Mouse (Mus musculus) embryo, embryonic 9.5 days (tissue): ENCODE measurements around the gene Ppcs.

Experiments
- DNase-seq: peaks from one replicate; pipeline ENCODE4 v3.0.0-alpha.2; 2017; ENCODE audit errors: extremely low spot score

The Ppcs gene

DNA sequence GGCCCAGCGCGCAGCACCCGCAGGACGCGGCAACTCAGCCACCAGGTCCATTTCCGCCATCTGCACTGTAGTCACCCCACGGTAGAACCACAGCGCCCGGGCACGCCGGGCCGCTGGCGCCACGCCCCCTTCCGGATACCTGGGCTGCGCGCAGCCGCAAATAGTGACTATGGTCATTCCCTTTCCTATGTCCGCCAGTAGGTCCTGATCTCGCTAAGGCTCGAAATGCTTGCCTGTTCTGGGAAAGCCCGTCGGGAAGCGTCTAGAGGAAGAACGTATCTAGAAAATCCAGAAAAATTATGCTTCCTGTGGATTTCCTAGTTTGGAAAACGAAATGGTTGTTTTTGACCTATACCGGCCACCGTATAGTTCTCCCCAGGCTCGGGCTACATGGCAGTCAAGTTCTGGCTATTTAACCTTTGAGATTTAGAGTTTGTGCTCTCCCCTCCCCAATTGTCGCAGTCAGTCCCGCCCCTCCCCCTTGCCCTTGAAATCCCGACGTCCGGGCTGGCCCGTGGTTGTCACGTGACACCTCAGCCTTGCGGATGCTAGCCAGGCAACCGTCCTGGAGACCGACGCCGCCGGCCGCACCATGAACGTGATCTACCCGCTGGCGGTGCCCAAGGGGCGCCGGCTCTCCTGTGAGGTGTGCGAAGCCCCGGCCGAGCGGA, at the start of gene Ppcs, which contains the start of gene Zmynd12:
Gene Ppcs (minus strand): TSS at position 127 of the 671 bp plus-strand sequence.
Gene Zmynd12 (plus strand): TSS at position 521 of the 671 bp plus-strand sequence.
- DNase-seq, result peak; percentile 91

DNA sequence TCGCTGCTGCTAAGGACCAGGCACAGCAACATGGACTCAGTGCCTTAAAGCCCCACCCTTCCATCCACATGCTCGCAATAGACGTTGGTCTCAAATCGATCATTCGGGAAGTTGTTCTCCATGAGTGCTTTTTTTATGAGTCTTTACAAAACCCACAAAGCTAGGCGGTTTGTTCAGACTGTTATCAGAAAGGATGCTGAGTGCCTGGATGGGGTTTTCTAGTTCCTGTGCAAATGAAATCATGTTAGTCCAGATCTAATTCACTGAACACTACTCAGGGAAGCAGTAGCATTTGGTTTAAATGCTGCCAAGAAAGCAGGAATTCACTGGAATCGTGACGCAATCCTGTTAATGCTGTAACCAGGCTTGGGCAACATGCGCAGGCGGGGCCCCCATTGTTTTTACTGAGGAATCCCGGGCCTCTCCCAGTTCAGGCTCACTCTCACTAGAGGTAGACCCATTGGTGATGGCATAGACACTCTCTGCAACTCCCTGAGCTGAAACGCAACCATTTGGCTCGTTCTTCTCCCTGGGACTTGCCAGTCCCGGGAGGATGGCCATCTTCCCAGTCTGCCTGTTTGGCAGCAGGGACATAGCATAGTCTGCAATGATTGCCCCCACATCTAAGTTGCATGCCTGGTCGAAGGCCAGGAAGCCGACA, 45.6 kb upstream of the Ppcs start:
- no peak for DNase-seq

DNA sequence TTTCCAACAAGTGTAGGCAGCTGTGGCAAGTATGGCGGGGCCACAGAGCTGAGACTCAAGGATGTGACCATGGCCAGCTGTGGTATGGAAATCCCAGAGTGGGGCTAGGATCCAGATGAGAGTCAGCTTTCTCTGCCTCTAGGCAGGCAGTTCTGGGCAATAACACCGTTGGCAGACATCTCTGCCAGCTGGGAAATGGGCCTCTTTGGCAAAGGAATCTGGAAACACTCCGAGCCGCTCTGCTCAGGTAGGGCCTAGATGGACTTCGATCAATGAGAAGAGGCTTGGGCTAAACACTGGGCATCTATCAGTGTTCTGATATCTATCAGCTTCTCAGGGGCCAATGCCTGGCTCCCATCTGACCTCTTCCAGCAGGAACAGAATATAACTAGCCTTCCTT, 43.6 kb upstream of the Ppcs start:
- DNase-seq, result no peak

DNA sequence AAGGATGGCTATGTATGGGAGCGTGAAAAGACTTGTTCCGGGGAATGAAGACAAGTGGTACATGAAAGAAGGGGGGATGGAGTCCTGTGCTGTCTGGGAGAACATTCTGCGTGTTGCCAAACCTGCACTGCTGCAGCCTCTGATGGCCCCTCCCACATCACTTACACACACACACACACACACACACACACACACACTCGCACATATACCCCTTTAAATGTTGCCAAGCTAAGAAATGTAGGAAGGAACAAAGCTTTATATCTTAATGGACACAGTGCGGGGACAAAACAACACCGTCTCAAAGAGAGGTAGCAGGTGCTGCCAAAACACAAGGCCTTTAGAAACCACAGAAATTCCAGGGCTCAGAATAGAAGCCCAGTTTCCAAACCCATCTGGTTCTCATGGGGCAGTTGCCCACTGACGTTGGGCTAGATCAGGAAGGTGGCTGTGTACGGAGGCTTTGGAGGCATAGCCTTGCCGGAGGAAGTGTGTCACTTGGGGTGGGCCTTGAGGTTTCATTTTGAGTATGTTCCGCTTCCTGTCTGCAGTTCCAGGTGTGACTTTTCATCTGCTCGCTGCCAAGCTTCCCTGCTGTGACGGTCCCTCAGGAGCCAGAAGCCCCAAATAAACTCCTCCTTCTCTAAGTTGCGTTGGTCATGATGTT, 41.7 kb upstream of the Ppcs start:
- no peak for DNase-seq

DNA sequence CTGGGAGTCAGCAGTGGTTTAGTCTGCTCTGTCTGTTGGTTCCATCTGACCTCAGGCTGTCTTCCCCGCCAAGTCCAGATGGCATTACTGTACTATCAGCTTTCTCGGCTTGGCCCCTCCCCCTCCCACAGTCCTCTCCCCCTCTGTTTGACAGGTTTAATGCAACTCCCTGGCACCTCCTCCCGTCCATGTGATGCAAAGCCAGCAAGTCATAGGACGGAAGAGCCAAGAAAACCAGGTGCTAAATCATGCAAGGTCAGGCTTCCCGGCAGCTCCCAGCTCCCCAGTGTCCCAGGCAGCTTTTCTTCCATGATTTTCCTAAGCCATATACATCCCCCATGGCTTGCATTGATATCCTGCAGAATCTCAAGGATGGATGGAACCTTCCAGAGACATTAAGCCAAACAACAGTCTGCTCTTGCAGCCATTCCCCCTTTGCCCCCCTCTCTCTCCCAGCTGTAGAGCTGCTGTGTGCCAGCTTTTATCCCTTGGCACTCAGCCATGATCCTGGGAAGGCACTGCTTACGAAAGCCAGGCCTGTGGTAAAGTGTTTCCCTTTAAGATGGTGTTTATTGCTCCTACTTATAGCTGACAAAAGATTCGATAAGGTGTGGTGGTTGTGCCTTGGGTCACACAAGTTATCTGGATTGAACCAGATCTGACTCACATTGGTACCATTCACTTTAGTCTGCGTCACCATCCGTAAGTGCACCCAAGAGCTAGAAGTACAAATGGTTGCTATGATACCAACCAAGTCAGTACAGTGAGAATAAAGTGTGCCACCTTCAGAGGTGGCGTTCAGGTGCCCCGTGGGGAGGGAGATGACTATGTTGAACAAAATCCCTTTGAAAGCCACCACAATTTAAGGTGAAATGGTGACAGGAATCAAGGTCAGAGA, 40.9 kb upstream of the Ppcs start:
- peak; percentile 14 for DNase-seq

DNA sequence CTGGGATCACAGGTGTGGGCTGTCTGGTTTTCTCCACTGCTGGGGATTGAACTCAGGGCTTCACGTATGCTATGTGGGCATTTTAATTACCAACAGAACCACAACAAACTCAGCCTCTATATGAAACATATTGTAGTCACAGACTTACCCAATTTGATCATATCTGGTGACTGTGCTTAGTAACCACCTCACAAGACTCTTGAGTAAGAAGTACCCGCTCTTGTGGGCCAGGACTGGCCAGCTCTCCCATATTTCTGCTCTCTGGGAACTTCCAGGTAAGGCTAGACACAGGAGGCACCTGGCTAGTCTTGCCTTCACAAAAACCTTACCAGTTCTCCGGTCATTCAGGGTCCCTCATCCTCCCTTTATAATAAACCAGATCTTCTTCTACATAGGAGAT, 40.2 kb upstream of the Ppcs start:
- DNase-seq, result no peak

DNA sequence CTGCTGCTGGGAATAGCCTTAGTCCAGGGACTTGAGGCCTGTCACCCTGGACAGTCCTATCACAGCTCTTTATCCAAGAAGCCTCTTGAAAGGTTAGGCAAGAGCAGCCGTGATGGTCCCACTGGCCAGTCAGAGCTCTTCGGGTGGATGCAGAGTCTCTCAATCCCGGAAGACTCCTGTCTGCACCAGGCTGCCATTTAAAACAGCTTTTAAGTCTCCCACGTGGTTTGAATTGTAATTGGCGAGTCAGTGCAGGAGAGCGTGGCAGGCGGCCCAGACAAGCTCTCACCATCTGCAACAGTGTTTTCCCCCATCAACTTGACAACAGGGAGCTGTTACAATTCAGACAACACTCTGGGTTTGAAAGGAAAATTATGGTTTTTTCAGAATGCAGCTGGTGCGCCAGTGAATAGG, 38.5 kb upstream of the Ppcs start:
- no peak for DNase-seq

DNA sequence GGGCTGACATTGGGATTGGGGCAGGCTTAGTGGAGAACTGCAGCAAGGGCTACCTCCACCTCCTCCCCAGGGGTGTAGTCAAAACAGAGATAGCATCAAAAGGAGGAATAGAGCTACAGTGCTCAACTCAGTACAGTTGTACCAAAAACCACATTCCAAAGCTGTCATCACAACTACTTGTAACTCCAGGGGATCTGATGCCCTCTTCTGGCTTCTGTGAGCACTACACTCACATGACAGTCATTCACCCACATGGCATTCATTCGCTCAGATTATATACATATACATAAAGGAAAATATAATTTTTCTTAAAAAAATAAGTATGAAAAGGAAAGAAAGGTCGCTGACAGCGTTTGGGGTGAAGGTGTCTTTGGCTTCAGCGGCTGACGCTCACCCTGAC, 38.1 kb upstream of the Ppcs start:
- DNase-seq, result peak; percentile 9

DNA sequence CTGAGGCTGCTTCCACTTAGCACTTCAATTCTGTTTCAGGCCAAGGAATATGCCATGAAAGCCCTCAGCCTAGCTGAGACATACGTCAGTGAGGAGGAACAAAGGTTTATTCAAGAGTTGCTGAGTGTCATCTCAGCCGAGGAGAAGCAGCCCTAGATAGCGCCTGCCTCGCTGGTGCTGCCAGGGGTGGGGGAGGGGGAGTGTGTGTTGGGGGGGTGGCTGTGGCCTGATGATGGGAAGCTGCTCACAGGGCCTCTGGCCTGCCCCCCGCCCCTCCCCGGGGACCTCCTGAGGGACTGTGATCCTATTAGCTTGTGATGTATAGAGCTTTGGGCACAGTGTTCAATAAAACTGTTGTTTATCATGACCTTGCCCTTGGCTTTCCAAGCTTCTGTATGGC, 31.3 kb upstream of the Ppcs start:
- peak; percentile 13 for DNase-seq

DNA sequence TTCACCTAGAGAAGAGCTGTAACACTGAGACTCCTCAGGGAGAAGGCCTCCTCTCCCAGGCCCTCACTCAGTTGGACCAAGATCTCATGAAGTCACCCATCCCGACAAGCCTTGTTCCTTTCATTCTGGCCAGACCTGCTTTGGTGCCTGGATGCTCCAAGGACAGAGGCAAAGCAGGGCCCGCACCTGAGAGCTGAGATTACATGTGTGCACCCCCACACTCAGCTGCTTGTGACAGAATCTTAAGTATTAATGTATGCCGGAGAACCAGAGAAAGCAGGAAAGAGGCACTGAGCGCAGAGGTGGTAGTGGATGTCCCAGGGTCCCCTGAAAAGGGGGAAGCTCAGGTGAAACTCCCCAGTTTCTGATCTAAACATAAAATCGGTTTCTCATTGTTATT, 30.9 kb upstream of the Ppcs start:
- no peak for DNase-seq

DNA sequence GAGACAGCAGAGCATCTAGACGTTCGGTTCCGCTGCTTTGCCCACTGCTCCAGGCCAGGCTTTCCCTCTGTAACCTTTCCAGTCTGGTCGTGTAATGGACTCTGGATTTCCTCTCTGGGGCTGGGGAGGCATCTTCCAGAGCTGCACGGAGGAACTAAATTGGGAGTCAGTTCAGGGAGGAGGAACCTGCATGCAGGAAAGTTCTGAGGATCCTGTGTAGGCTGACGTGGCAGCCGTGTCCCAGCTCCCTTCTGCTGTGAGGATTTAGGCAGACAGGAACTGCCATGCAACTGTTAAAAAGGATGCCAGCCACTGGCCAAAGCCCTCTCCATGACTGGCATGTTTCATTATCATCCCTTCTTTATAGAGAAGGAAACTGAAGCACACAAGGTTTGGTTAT, 28.2 kb upstream of the Ppcs start:
- no peak for DNase-seq

DNA sequence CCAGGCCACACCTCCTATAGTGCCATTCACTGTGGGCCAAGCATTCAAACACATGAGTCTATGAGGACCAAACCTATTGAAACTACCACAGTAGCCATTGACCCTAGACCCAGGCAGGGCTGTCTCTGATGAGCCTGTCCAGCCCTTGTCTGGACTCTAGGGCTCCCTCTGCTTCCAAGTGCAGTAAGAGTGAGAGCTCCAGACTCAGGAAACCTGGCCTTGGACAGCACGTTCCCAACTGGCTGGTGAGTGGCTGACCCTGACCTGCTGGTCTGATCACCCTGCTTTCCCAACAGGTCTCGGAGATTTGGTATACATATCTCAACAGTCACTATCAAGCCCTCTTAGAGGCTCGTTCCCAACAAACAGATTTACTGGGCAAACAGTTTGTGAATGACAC, 25.6 kb upstream of the Ppcs start:
- DNase-seq, result no peak

DNA sequence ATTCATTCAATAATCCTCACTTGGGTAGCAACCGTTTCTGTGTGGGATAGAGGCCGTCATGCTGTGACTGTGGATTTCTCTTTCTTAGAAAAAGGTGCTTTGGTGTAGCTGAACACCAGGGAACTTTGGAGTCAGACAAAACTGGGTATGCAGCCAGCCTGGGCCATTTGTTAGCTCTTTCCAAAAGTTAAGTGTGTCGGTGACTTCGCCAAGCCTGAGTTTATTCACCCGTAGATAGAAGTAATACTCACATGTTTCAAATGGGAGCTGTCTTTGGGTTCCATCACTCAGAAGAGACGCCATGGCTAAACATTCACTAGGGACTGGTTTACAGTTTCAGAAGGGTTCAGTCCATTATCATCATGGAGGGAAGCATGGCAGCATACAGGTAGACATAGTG, 25.0 kb upstream of the Ppcs start:
- no peak for DNase-seq

DNA sequence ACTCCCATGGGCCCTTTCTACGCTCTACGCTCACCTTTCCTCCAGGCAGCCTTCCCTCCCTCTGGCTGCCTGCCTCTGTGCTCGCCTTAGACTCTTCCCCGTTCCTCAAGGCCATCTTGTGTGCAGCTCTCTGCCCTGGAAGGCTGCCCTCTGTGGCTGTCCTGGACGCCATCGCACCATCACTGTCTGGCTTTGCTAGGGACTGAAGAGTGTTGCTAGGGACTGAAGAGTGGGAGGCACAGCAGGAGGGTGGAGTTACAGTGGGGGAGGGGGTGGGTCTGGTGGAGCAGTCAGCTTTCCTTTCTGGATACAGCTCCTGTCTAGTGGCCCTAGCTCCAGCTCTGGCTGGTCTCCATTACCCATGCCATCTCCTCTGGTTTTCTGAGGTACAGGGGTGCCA, 20.3 kb upstream of the Ppcs start:
- no peak for DNase-seq

DNA sequence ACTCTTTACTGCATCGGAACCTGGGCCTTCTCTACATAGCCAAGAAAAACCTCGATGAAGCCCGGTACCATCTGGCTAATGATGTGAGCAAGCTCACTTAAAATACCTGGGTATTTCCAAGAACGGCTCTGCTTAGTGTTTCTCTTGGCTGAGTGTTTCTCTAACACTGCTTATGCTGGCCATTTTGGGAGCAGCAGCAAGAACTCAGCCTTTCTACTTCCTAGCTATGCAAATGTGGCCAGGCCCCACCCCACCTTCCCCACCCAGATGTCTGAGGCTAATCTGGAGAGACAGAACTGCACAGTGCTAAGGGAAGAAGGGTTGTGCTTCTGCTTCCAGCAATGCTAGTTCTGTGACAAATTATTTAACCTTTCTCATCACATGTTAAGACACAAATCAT, 19.6 kb upstream of the Ppcs start:
- DNase-seq, result no peak

DNA sequence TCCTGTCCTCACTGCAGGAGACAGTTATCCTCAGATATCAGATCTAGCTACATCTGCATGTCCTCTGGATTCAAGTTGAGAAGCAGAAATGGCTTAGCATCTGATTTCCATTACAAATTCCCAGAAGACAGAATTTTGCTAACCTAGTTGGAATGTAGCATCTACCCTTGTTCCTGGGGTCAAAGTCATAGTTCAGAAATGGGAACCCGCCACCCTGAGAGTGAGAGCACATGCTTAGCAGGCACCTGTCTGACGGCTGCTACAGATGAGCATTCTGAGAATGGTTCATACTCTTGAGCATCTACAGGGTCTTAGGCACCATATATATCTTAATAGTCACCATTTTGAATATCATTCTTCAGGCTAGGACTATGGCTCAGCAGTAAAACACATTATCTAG, 15.7 kb upstream of the Ppcs start:
- no peak for DNase-seq

DNA sequence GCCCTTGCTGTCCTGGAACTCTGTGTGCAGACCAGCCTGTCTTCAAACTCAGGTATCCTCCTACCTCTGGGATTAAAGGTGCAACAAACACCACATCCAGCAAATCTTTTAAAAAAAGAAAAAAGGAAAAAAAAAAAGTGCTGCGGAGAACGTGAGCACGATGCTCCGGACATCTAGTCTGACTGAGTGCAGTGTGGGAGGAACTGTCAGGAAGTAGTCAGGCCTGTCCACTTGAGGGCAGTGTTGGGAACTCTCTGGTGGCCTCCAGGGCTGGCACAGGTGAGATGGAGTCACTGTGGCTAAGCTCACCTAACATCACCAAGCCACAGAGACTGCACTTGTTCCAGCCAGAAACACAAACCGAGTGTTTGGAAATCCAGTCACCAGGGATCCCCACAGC, 8.5 kb upstream of the Ppcs start:
- DNase-seq, result peak; percentile 31

DNA sequence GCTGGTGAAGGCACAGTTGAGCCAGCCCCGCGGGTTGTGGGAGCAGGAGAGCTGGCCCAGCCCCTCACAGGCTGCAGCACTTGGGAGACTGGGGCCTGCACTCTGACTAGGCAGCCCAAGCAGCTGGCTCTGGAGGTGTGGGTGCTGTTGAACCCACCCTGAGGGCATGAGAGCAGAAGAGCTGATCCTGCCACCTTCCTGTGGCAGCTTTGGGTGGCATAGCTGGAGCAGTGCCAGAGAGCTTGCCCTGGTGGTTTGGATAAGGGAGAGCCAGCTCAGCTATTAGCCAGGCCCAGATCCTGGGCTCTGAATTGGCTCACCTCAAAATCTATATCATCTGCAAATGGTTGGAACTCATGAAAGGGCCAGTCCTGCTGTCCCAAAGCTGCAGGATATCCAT, 5.5 kb upstream of the Ppcs start:
- DNase-seq, result no peak

DNA sequence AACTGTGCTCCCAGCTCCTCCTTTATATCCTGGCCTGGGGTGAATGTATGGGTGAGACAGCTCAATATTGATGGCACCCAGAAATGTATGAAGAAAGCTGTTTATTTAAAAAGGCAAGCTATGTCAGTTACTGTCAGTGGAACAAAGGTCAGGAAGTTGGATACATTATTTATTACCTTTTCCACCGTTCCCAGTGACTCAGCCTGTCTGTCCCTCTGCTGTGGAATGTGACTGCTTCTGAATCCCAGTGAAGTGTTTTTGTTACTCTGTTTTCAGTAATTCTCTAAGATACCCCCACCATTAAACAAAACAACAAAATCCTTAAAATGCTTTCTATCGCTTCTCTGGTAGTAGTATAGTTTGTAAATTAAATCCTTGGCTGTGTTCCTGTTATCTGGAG, 3.4 kb upstream of the Ppcs start:
- no peak for DNase-seq

DNA sequence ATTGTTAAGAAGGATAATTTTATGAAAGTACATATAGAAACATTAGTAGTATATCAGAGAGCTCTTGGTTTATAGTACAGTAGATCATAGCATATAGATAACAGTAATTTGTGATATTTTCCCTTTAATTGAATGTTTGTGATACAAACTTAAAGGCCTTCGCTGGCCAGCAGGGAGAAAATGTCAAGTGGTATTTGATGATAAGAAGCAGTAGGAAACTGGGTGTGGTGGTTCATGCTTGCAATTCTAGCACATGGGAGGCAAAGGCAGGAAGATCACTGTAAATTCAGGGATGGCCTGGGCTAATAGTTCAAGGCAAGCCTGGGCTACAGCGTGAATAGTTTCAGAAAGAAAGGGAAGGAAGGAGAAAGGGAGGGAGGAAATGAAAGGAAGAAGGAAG, 2.9 kb upstream of the Ppcs start:
- no peak for DNase-seq

DNA sequence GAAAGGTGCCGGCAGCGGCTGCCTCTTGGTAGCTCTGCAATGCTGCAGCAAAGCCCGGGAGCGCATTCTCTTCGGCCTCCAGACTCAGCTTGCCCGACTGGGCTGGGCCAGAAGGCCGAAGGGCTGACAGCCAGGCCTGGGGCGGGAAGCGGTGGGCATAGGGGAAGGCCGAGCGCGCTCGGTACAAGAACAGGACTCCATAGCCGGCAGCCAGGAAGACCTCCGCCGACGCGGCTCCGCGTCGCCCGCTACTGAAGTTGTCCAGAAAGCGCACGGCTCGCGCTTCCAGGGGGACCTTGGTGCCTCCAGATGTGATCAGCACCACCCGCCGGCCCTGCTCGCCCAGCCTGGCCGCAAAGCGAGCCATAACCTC, 313 bp downstream of the Ppcs start:
- DNase-seq, result no peak

DNA sequence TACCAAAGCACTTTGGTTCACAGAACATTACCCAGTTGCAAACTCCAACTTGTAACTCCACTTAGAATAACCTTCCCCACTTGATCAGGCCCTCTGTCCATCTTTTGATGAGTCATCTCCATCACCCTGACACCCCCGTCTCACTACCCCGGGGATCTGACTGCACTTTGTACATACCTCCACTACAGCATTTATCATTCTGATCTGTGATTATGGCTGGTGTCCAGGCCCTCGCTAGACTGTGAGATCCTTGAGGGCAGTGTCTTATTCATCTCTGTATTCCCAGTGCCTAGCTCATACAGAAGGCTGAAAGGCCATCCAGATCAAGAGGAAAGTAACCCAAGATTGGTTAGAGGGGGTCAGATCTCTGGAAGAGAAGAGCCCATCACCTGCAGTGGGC, 1.0 kb downstream of the Ppcs start:
- DNase-seq, result no peak
